Mouse (Mus musculus): ENCODE results near the gene Smo. TPM values are rescaled to one million over a fixed set of nuclear protein-coding genes. Genes with fewer than 3 reads are reported as not detected.

Smo gene
- polyA plus RNA-seq, 1 experiment from 2014 or later, result 36.9 TPM

DNA sequence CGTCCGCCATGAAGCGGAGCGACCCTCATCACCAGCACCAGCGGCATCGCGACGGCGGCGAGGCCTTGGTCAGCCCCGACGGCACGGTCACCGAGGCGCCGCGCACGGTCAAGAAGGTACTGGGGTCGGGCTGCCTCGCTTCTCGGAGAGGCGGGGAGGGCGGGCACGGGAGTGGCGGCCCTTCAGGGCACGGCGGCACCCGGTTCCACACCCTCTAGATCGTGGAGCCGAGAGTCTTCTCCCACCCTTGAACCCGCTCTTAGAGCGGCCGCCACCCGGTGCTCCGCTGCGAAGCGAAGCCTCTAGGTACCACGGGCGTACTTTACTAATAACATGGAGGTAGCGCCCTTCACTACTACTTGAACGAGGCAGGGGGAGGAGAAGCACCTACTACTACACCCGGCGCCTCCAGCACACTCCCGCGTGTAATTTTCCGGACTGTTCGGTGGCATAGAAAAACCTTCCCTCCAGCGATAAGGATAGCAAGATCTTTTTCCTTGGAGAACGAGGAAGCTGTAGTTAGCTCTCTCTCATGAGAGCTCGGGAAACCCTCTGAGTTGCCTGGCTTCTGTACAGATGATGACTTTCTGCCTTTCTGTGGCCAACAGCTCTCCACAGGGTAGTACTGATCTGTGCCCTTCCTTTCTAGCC is 33.6 kb downstream of the Smo start:
- Histone ChIP-seq H3K4me3 (peak overlapping the region; percentile 93), H3K27ac (peak overlapping the region; percentile 93), H3K9me3 (no peaks in the 10 kb centered on the region), H3K27me3 (ENCODE audit: insufficient read depth, poor library complexity, severe bottlenecking) (no peaks in the 10 kb centered on the region), H3K4me1 (peaks cover 11% of the 10 kb centered on the region; the same call in 1 of the 2 replicates), H3K36me3 (no peaks in the 10 kb centered on the region)
- peak; percentile 88 for DNase-seq (ENCODE audit: low spot score)
- WGBS, result under 1% methylated on average over 50 of the region's 50 CpGs

DNA sequence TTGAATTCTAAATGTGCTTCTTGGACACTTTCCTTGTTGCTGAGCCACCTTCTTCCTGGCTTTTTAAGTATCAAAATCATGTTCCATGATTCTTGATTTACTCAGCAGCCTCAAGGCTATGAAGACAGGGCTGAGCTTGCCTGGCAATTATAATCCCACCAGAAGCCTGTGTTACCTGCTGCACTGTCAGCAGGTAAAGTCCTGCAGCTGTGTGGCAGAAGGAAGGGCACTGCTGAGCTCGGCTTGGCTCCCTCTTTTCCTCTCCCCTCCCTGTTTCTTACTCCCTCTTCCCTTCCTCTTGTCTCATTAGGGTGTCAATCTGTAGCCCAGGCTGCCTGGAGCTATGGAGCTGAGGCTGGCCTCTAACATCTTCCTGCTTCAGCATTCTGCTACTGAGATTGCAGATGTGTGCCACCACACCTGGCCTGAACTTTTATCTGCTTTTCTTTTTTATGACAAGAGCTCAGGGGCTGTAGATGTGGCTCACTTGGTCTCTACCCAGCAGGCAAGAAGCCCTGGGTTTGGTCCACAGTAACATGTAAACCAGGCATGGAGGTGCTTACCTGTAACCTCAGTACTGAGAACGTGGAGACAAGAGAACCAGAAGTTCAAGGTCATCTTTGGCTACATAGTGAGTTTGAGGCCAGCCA is 35.5 kb downstream of the Smo start:
- Histone ChIP-seq H3K27me3 (ENCODE audit: insufficient read depth, poor library complexity, severe bottlenecking) (no peaks in the 10 kb centered on the region), H3K27ac (no peak overlapping the region), H3K9me3 (no peaks in the 10 kb centered on the region), H3K4me1 (peaks cover 11% of the 10 kb centered on the region; the same call in 1 of the 2 replicates), H3K4me3 (no peak overlapping the region), H3K36me3 (no peaks in the 10 kb centered on the region)
- no peak for DNase-seq (ENCODE audit: low spot score)
- WGBS, result 51% methylated on average over 2 of the region's 2 CpGs

DNA sequence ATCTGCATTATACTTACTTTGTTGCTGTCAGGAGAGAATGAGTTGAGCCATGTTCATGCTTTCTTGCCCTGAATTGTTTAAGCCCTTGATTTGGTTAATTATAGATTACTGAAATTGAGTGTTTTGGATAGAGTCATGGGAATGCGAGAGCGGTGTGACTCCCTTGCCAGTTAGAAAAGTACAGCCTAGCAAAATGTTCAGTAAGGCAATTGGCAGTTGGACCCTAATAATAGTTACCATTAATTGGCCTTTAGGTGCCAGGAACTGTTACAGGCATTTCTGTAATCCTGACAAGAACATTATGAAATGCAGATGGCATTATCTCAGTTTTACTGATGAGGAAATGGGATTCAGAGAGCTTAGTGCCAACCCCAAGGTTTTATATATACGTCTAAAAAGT is 36.9 kb downstream of the Smo start:
- Histone ChIP-seq H3K27ac (no peak overlapping the region), H3K36me3 (no peaks in the 10 kb centered on the region), H3K27me3 (ENCODE audit: insufficient read depth, poor library complexity, severe bottlenecking) (no peaks in the 10 kb centered on the region), H3K4me3 (no peak overlapping the region), H3K9me3 (no peaks in the 10 kb centered on the region), H3K4me1 (peaks cover 11% of the 10 kb centered on the region; the same call in 1 of the 2 replicates)
- DNase-seq (ENCODE audit: low spot score), result no peak
- WGBS, result 93% methylated on average over 3 of the region's 3 CpGs

DNA sequence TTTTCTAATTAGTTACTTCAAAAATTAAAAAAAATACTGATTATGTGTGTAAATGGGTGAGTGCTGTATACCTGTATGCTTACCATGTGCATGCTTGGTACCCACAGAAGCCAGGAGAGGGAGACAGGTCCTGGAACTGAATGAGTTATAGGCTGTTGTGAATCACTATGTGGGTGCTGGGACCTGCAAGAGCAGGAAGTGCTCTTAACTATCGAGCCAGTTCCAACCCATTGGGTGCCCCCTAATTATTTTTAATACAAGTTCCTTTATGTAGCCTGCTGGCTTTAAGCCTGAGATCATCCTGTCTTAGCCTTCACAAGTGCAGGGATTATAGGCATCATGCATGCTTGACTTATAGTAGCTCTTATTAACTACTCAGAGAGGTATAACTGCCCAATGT is 38.9 kb downstream of the Smo start:
- H3K4me3 ChIP-seq, result no peak overlapping the region
- no peaks in the 10 kb centered on the region for H3K27me3 ChIP-seq (ENCODE audit: insufficient read depth, poor library complexity, severe bottlenecking)
- no peak for DNase-seq (ENCODE audit: low spot score)
- no peak overlapping the region for H3K27ac ChIP-seq
- H3K36me3 ChIP-seq, result no peaks in the 10 kb centered on the region
- H3K9me3 ChIP-seq, result no peaks in the 10 kb centered on the region
- H3K4me1 ChIP-seq, result peaks cover 6% of the 10 kb centered on the region; the same call in 1 of the 2 replicates
- 82% methylated on average over 1 of the region's 1 CpGs for WGBS

DNA sequence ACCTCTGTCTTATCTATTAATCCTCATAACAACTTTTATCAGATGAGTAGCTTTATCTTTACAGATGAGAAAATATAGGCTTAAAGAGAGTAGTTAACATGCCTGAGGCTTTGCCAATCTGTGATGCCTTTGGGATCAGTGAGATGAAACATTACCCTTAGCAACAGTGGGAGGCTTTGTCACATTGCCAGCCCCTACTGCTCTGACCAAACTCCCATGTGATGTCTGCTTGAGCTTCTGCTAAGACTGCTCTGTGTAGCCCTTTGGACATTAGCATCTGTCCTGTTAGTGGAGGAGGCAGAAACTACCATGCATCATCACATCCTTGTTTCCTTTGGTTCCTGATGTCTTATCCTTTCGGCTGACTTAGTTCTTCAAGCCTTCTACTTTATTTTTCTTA is 40.3 kb downstream of the Smo start:
- Histone ChIP-seq H3K36me3 (no peaks in the 10 kb centered on the region), H3K27ac (no peak overlapping the region), H3K9me3 (no peaks in the 10 kb centered on the region), H3K4me1 (no peaks in the 10 kb centered on the region), H3K27me3 (ENCODE audit: insufficient read depth, poor library complexity, severe bottlenecking) (no peaks in the 10 kb centered on the region), H3K4me3 (no peak overlapping the region)
- 95% methylated on average over 1 of the region's 1 CpGs for WGBS
- DNase-seq (ENCODE audit: low spot score), result no peak

DNA sequence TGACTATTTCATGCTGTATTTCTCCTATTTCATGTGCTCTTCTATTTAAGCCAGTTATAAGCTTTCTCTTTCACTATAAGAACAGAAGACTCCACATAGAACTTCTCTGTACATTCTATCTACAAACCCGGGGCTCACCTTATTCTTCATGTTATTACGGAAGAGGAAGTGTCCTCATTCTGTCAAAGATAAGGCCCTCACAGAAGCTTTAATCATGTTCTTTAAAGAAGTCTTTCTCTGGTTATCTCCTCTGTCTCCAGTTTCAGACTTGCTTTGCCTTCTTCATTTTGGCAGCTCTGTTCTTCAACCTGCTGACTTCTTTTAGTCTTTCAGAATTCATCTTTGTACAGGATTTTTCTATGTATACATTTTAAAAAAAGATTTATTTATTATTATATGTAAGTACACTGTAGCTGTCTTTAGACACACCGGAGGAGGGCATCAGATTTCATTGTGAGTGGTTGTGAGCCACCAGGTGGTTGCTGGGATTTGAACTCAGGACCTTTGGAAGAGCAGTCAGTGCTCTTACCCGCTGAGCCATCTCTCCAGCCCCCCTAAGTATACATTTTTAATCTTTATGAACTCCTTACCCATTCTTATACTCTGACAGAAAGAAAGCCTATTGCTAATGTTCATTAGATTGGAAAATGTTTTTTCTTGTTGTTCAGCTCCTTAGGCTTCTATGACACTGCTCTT is 41.4 kb downstream of the Smo start:
- WGBS, result 69% methylated on average over 4 of the region's 4 CpGs
- no peaks in the 10 kb centered on the region for H3K36me3 ChIP-seq
- H3K27ac ChIP-seq, result no peak overlapping the region
- no peaks in the 10 kb centered on the region for H3K27me3 ChIP-seq (ENCODE audit: insufficient read depth, poor library complexity, severe bottlenecking)
- no peaks in the 10 kb centered on the region for H3K4me1 ChIP-seq
- no peak for DNase-seq (ENCODE audit: low spot score)
- no peaks in the 10 kb centered on the region for H3K9me3 ChIP-seq
- no peak overlapping the region for H3K4me3 ChIP-seq

DNA sequence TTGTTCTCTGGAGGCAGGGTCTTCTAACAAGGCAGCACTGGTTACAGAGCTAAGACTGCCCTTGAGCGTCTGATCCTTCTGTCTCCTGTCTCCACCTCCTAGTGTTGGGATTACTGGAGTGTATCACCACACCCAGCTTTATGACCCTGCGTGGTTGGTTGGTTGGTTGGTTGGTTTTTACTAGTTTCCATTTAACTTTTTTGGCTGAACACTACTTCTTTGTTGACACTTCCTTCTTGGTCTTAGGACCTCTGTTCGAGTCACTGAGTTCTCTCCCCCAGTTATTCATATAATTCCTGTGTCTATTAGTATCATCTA is 41.9 kb downstream of the Smo start:
- 90% methylated on average over 3 of the region's 3 CpGs for WGBS
- no peaks in the 10 kb centered on the region for H3K9me3 ChIP-seq

DNA sequence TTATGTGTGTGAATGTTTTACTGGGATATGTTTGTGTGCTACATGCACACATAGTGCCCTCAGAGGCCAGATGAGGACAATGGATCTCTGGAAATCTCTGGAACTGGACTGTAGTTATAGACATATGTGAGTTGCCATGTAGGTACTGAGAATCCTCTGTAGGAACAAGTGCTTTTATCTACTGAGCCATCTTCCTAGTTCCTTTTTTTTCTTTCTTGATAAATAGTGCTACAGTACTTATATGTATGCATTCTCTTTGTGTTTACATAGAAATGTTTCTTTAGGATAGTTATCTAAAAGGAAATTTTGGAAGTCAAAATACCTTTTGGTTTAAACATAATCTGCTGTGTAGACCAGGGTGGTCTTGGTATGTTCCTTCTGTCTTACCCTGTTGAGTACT is 44.8 kb downstream of the Smo start:
- H3K4me1 ChIP-seq, result no peaks in the 10 kb centered on the region
- H3K9me3 ChIP-seq, result no peaks in the 10 kb centered on the region
- H3K36me3 ChIP-seq, result no peaks in the 10 kb centered on the region
- H3K4me3 ChIP-seq, result no peak overlapping the region
- no peaks in the 10 kb centered on the region for H3K27me3 ChIP-seq (ENCODE audit: insufficient read depth, poor library complexity, severe bottlenecking)
- DNase-seq (ENCODE audit: low spot score), result no peak
- H3K27ac ChIP-seq, result no peak overlapping the region

More for the DNA sequence above, 41.9 kb downstream of the Smo start:
- DNase-seq (ENCODE audit: low spot score), result no peak
- Histone ChIP-seq H3K27me3 (ENCODE audit: insufficient read depth, poor library complexity, severe bottlenecking) (no peaks in the 10 kb centered on the region), H3K4me1 (no peaks in the 10 kb centered on the region), H3K27ac (no peak overlapping the region), H3K36me3 (no peaks in the 10 kb centered on the region), H3K4me3 (no peak overlapping the region)

DNA sequence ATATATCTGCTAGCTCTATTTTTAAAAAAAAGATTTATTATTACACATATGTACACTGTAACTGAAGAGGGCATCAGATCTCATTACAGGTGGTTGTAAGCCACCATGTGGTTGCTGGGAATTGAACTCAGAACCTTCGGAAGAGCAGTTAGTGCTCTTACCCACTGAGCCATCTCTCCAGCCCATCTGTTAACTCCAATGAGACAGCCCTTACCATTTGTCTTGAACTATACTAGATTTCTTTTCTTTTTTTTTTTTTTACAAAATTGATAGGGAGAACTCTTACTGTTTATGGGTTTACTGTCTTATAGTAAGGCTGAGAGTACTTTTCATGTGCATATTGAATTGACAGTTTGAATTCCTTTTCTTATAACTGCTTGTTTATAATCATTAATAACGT is 45.3 kb downstream of the Smo start:
- DNase-seq (ENCODE audit: low spot score), result no peak
- Histone ChIP-seq H3K9me3 (no peaks in the 10 kb centered on the region), H3K27ac (no peak overlapping the region), H3K4me3 (no peak overlapping the region), H3K36me3 (no peaks in the 10 kb centered on the region), H3K27me3 (ENCODE audit: insufficient read depth, poor library complexity, severe bottlenecking) (no peaks in the 10 kb centered on the region), H3K4me1 (no peaks in the 10 kb centered on the region)
- WGBS, result 94% methylated on average over 2 of the region's 2 CpGs

DNA sequence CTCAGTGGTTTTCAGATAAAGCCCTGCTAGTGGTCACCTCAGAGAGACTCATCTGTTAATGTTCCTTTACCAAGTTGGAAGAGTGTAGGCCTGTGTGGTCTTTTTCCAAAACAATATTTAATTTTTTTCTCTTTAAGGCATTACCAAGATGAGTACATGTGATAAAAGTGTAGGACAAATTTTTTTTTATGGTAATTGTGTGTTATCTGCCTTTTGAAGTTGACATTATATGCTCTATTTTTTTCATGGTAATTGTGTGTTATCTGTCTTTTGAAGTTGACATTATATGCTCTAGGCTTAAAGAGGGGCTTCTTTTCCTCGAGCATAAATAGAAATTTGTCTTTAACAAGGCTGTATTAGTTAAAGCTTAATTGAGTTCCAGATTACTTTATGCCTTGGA is 46.9 kb downstream of the Smo start:
- Histone ChIP-seq H3K4me1 (no peaks in the 10 kb centered on the region), H3K4me3 (no peak overlapping the region), H3K27ac (no peak overlapping the region), H3K9me3 (no peaks in the 10 kb centered on the region), H3K27me3 (ENCODE audit: insufficient read depth, poor library complexity, severe bottlenecking) (no peaks in the 10 kb centered on the region), H3K36me3 (no peaks in the 10 kb centered on the region)
- WGBS, result 80% methylated on average over 1 of the region's 1 CpGs
- DNase-seq (ENCODE audit: low spot score), result no peak

DNA sequence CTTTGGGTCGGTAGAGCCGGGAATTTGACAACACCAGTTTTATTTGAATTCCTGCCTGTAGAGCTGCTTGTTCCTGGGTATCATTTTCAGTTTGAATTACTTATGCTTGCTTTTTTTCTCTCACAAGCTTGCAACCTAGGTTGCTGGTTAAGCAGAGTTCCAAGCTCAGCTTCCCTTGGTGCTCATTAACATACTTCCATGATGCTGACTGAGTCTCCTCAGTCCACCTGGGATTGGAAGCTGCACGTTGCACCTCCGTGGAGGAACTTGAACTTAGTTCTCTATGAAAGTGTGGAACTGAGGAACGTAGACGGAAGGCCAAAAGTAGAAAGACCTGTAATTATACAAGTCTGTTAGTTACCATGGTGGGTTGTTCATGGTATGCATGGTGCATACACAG is 48.7 kb downstream of the Smo start:
- H3K9me3 ChIP-seq, result no peaks in the 10 kb centered on the region
- WGBS, result 90% methylated on average over 6 of the region's 6 CpGs
- H3K4me1 ChIP-seq, result no peaks in the 10 kb centered on the region
- H3K36me3 ChIP-seq, result no peaks in the 10 kb centered on the region
- DNase-seq (ENCODE audit: low spot score), result no peak
- no peaks in the 10 kb centered on the region for H3K27me3 ChIP-seq (ENCODE audit: insufficient read depth, poor library complexity, severe bottlenecking)
- H3K27ac ChIP-seq, result no peak overlapping the region
- H3K4me3 ChIP-seq, result no peak overlapping the region

DNA sequence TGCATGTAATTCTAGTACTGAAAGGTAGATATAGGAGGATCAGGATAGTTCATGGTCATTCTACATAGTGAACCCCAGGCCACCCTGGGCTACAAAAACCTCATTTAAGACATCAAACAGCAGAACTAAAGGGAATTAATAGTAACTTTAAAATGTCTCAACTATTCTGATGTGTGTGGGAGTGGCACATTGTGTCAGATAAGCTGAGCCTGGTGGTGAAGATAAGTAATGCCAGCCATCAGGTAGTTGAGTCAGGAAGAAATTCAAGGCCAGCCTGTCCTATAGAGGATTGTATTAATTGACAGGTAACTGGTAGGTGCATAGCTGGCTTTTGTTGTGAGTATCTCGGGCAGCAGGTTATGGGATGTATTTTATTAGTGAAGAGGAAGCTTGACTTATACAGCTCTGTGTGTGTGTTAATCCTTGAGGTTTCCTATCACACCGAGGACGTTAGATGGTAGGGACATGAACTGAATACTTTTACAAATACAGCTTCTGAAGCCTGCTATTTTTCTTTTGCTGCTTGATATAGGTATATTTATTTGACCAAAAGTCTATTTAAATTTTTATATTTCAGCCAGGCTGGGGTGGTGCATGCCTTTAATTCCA is 49.2 kb downstream of the Smo start:
- WGBS, result 82% methylated on average over 3 of the region's 3 CpGs
- Histone ChIP-seq H3K9me3 (no peaks in the 10 kb centered on the region), H3K36me3 (no peaks in the 10 kb centered on the region), H3K27me3 (ENCODE audit: insufficient read depth, poor library complexity, severe bottlenecking) (no peaks in the 10 kb centered on the region), H3K4me3 (no peak overlapping the region), H3K27ac (no peak overlapping the region), H3K4me1 (no peaks in the 10 kb centered on the region)
- no peak for DNase-seq (ENCODE audit: low spot score)

DNA sequence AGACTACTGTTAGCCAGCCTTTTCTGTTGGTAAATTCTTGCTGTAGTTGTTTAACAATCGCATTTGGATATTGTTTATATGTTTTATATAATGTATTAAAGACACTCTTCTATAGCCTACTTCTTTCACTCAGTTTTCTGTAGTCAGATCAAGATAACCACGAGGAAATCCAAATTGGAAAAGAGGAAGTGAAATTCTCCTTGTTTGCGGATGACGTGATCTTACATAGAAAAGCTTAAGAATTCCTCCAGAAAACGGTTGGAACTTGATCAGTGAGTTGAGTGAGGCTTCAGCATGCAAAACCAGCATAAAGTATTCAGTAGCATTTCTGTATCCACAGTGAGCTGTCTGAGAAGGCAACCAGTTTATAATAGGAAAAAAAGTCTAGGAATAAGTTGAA is 50.5 kb downstream of the Smo start:
- WGBS, result 85% methylated on average over 5 of the region's 5 CpGs
- no peak for DNase-seq (ENCODE audit: low spot score)
- H3K4me1 ChIP-seq, result no peaks in the 10 kb centered on the region
- H3K27ac ChIP-seq, result no peak overlapping the region
- H3K9me3 ChIP-seq, result no peaks in the 10 kb centered on the region
- H3K36me3 ChIP-seq, result no peaks in the 10 kb centered on the region
- H3K27me3 ChIP-seq (ENCODE audit: insufficient read depth, poor library complexity, severe bottlenecking), result no peaks in the 10 kb centered on the region
- no peak overlapping the region for H3K4me3 ChIP-seq
